Mouse (Mus musculus) hindbrain, embryonic 13.5 days (tissue): ENCODE measurements around the gene Rnase4. TPM values are rescaled to one million over a fixed set of nuclear protein-coding genes. Genes with fewer than 3 reads are reported as not detected.

Experiments
- ATAC-seq: fragments of 200-750 bp; cut with Nextera tagmentation; 2 replicates; pipeline ENCODE4 v1.8.0; 2017; ENCODE audit warnings: moderate TSS enrichment; ENCODE audit not compliant: low FRiP score
- H3K27ac ChIP-seq: fragments of 300-500 bp; sonication (generic); 2 replicates; pipeline ENCODE4 v1.5.1; 2015; ENCODE audit warnings: inconsistent platforms, mild to moderate bottlenecking, moderate library complexity
- H3K27me3 ChIP-seq: fragments of 300-500 bp; sonication (generic); 2 replicates; pipeline ENCODE4 v1.6.1; 2015; ENCODE audit warnings: mild to moderate bottlenecking, inconsistent platforms
- H3K36me3 ChIP-seq: fragments of 300-500 bp; sonication (generic); 2 replicates; pipeline ENCODE4 v1.6.1; 2015; ENCODE audit warnings: mild to moderate bottlenecking, inconsistent platforms
- H3K4me1 ChIP-seq: fragments of 300-500 bp; sonication (generic); replicated peaks from 2 replicates; pipeline ENCODE4 v1.6.1; 2015; ENCODE audit warnings: inconsistent platforms
- H3K4me2 ChIP-seq: fragments of 300-500 bp; sonication (generic); 2 replicates; pipeline ENCODE4 v1.6.1; 2015; ENCODE audit warnings: inconsistent platforms, mild to moderate bottlenecking, moderate library complexity
- H3K4me3 ChIP-seq: fragments of 300-500 bp; sonication (generic); 2 replicates; pipeline ENCODE4 v1.5.1; 2015; ENCODE audit warnings: mild to moderate bottlenecking, inconsistent platforms
- H3K9ac ChIP-seq: fragments of 300-500 bp; sonication (generic); 2 replicates; pipeline ENCODE4 v1.6.1; 2015; ENCODE audit warnings: mild to moderate bottlenecking, inconsistent platforms
- H3K9me3 ChIP-seq: fragments of 300-500 bp; sonication (generic); 2 replicates; pipeline ENCODE4 v1.6.1; 2016; ENCODE audit warnings: inconsistent platforms
- WGBS: fragments of 180-500 bp; shearing (Covaris S2); methylation state at CpG from one replicate; pipeline ENCODE4 v1.1.7; 2015; 5-methylcytosine and 5-hydroxymethylcytosine counted together
- polyA plus RNA-seq: library from polyadenylated mRNA; unstranded; fragments of >200 nt; fragmentation: Nextera tagmentation; extraction: Ambion mirVana; gene quantifications from 2 replicates; pipeline ENCODE4 v1.2.1, GENCODE M21; 2015

Rnase4 gene
- polyA plus RNA-seq, 1 experiment from 2014 or later = 17.5 TPM

- Histone ChIP-seq H3K27ac (no peak overlapping the region), H3K27me3 (no peaks in the 10 kb centered on the region), H3K9me3 (no peaks in the 10 kb centered on the region), H3K4me1 (no peaks in the 10 kb centered on the region), H3K4me3 (no peak overlapping the region), H3K9ac (no peak overlapping the region), H3K4me2 (no peak overlapping the region), H3K36me3 (no peaks in the 10 kb centered on the region)
- no peak for ATAC-seq
- WGBS = 83% methylated on average over 3 of the region's 3 CpGs
These were observed 21.1 kb downstream of the Rnase4 start for GRCm38 (mm10) chr14:51111966-51112365.

GRCm38 (mm10) chr14:51113476-51113875 is 22.6 kb downstream of the Rnase4 start:
- Histone ChIP-seq H3K27ac (no peak overlapping the region), H3K36me3 (no peaks in the 10 kb centered on the region), H3K9ac (no peak overlapping the region), H3K4me1 (no peaks in the 10 kb centered on the region), H3K9me3 (0 out of 2 replicates have a peak, but pooled peaks cover under 1% of the 10 kb centered on the region), H3K27me3 (no peaks in the 10 kb centered on the region), H3K4me2 (no peak overlapping the region), H3K4me3 (no peak overlapping the region)
- 30% methylated on average over 9 of the region's 9 CpGs for WGBS
- ATAC-seq = no peak

- Histone ChIP-seq H3K9me3 (peaks cover 6% of the 10 kb centered on the region; the same call in 1 of the 2 replicates), H3K27me3 (no peaks in the 10 kb centered on the region), H3K9ac (no peak within 1 kb of the TSS), H3K4me2 (no peak within 1 kb of the TSS), H3K4me1 (no peaks in the 10 kb centered on the region), H3K4me3 (no peak within 1 kb of the TSS), H3K36me3 (no peaks in the 10 kb centered on the region), H3K27ac (no peak within 1 kb of the TSS)
- ATAC-seq = no peak
- 38% methylated on average over 12 of the region's 12 CpGs for WGBS
These were observed 23.2 kb downstream of the Rnase4 start, which contains the start of gene Eddm3b for GRCm38 (mm10) chr14:51113916-51114560. TSS of gene Eddm3b (plus strand) at chr14:51114426.

GRCm38 (mm10) chr14:51125684-51126083 is 34.8 kb downstream of the Rnase4 start:
- no peak overlapping the region for H3K27ac ChIP-seq
- H3K27me3 ChIP-seq = no peaks in the 10 kb centered on the region
- H3K36me3 ChIP-seq = no peaks in the 10 kb centered on the region
- H3K4me1 ChIP-seq = no peaks in the 10 kb centered on the region; the same call in 1 of the 2 replicates
- H3K4me2 ChIP-seq = no peak overlapping the region
- H3K9ac ChIP-seq = no peak overlapping the region
- no peak for ATAC-seq
- H3K9me3 ChIP-seq = no peaks in the 10 kb centered on the region
- H3K4me3 ChIP-seq = no peak overlapping the region
- 83% methylated on average over 6 of the region's 6 CpGs for WGBS

- Histone ChIP-seq H3K9ac (no peak overlapping the region), H3K4me3 (no peak overlapping the region), H3K4me2 (no peak overlapping the region), H3K9me3 (no peaks in the 10 kb centered on the region), H3K36me3 (no peaks in the 10 kb centered on the region), H3K27me3 (no peaks in the 10 kb centered on the region), H3K27ac (no peak overlapping the region), H3K4me1 (no peaks in the 10 kb centered on the region)
- ATAC-seq = no peak
- 79% methylated on average over 2 of the region's 2 CpGs for WGBS
These were observed 36.9 kb downstream of the Rnase4 start for GRCm38 (mm10) chr14:51127648-51128258.

- ATAC-seq = no peak
- 86% methylated on average over 9 of the region's 9 CpGs for WGBS
These were observed 38.1 kb downstream of the Rnase4 start for GRCm38 (mm10) chr14:51128775-51129623.

GRCm38 (mm10) chr14:51129624-51129975 is 38.7 kb downstream of the Rnase4 start:
- Histone ChIP-seq H3K4me3 (no peak overlapping the region), H3K27me3 (no peaks in the 10 kb centered on the region), H3K4me2 (no peak overlapping the region), H3K9ac (no peak overlapping the region), H3K4me1 (no peaks in the 10 kb centered on the region), H3K9me3 (no peaks in the 10 kb centered on the region), H3K27ac (no peak overlapping the region), H3K36me3 (no peaks in the 10 kb centered on the region)
- WGBS = 78% methylated on average over 4 of the region's 4 CpGs
- no peak for ATAC-seq

More at GRCm38 (mm10) chr14:51128775-51129623, 38.1 kb downstream of the Rnase4 start:
- no peak overlapping the region for H3K4me3 ChIP-seq
- no peaks in the 10 kb centered on the region for H3K9me3 ChIP-seq
- H3K27ac ChIP-seq = no peak overlapping the region
- no peak overlapping the region for H3K4me2 ChIP-seq
- H3K4me1 ChIP-seq = no peaks in the 10 kb centered on the region
- no peaks in the 10 kb centered on the region for H3K27me3 ChIP-seq
- H3K9ac ChIP-seq = no peak overlapping the region
- no peaks in the 10 kb centered on the region for H3K36me3 ChIP-seq

- no peaks in the 10 kb centered on the region for H3K9me3 ChIP-seq
- no peak overlapping the region for H3K9ac ChIP-seq
- 92% methylated on average over 9 of the region's 9 CpGs for WGBS
- H3K36me3 ChIP-seq = no peaks in the 10 kb centered on the region
- H3K4me1 ChIP-seq = no peaks in the 10 kb centered on the region
- no peak overlapping the region for H3K27ac ChIP-seq
- H3K4me2 ChIP-seq = no peak overlapping the region
- H3K4me3 ChIP-seq = no peak overlapping the region
- ATAC-seq = no peak
- H3K27me3 ChIP-seq = no peaks in the 10 kb centered on the region
These were observed 39.6 kb downstream of the Rnase4 start for GRCm38 (mm10) chr14:51130315-51130940.

GRCm38 (mm10) chr14:51131086-51131815 is 40.4 kb downstream of the Rnase4 start:
- H3K36me3 ChIP-seq = no peaks in the 10 kb centered on the region
- 84% methylated on average over 7 of the region's 7 CpGs for WGBS
- H3K9me3 ChIP-seq = no peaks in the 10 kb centered on the region

GRCm38 (mm10) chr14:51132372-51132771 is 41.5 kb downstream of the Rnase4 start:
- no peaks in the 10 kb centered on the region for H3K36me3 ChIP-seq
- H3K27ac ChIP-seq = no peak overlapping the region
- H3K4me2 ChIP-seq = no peak overlapping the region
- 93% methylated on average over 4 of the region's 4 CpGs for WGBS
- H3K4me1 ChIP-seq = no peaks in the 10 kb centered on the region
- no peaks in the 10 kb centered on the region for H3K27me3 ChIP-seq
- H3K9me3 ChIP-seq = no peaks in the 10 kb centered on the region
- no peak overlapping the region for H3K9ac ChIP-seq
- H3K4me3 ChIP-seq = no peak overlapping the region
- no peak for ATAC-seq

More at GRCm38 (mm10) chr14:51131086-51131815, 40.4 kb downstream of the Rnase4 start:
- Histone ChIP-seq H3K27me3 (no peaks in the 10 kb centered on the region), H3K9ac (no peak overlapping the region), H3K27ac (no peak overlapping the region), H3K4me3 (no peak overlapping the region), H3K4me1 (no peaks in the 10 kb centered on the region), H3K4me2 (no peak overlapping the region)
- no peak for ATAC-seq

- no peaks in the 10 kb centered on the region for H3K27me3 ChIP-seq
- no peak for ATAC-seq
- H3K4me2 ChIP-seq = no peak overlapping the region
- H3K4me1 ChIP-seq = no peaks in the 10 kb centered on the region
- H3K9ac ChIP-seq = no peak overlapping the region
- no peaks in the 10 kb centered on the region for H3K36me3 ChIP-seq
- H3K4me3 ChIP-seq = no peak overlapping the region
- H3K9me3 ChIP-seq = no peaks in the 10 kb centered on the region
- H3K27ac ChIP-seq = no peak overlapping the region
- WGBS = 83% methylated on average over 2 of the region's 2 CpGs
These were observed 49.5 kb downstream of the Rnase4 start for GRCm38 (mm10) chr14:51140342-51140741.
